Mouse (Mus musculus): Measurements from ENCODE around the gene Cops7a. TPM values are rescaled to one million over a fixed set of nuclear protein-coding genes. Genes with fewer than 3 reads are reported as not detected.
A peak's percentile ranks its signal among the peaks of the same experiment; 100 is the strongest.

Gene Cops7a
- polyA plus RNA-seq, 1 experiment from 2014 or later: 155 TPM

GRCm38 (mm10) chr6:124937493-124937892, 27.8 kb downstream of the Cops7a start:
- ATAC-seq (ENCODE audit: insufficient read depth): no peak

GRCm38 (mm10) chr6:124936681-124937080, 28.7 kb downstream of the Cops7a start:
- H3K4me3 ChIP-seq (ENCODE audit: low read depth, low read length): no peak overlapping the region
- no peak for TF ChIP-seq CTCF (IDR thresholded peaks at IDR 0.05; ENCODE audit: low read depth)
- H3K9ac ChIP-seq: no peak overlapping the region
- no peak overlapping the region for H3K27ac ChIP-seq (ENCODE audit: low read depth)
- ATAC-seq (ENCODE audit: insufficient read depth) (no peak), DNase-seq (no peak)
- peaks cover 69% of the 10 kb centered on the region for H3K36me3 ChIP-seq (ENCODE audit: insufficient read depth)
- no peaks in the 10 kb centered on the region for H3K27me3 ChIP-seq (ENCODE audit: insufficient read depth, low read length)
- no peaks in the 10 kb centered on the region for H3K9me3 ChIP-seq (ENCODE audit: low read depth, low read length)
- no peak overlapping the region for H3K4me2 ChIP-seq
- peaks cover 10% of the 10 kb centered on the region for H3K4me1 ChIP-seq (ENCODE audit: insufficient read depth)
- 57% methylated on average over 1 of the region's 1 CpGs for WGBS

More at GRCm38 (mm10) chr6:124937493-124937892, 27.8 kb downstream of the Cops7a start:
- Histone ChIP-seq H3K9me3 (ENCODE audit: low read depth, low read length) (no peaks in the 10 kb centered on the region), H3K36me3 (ENCODE audit: insufficient read depth) (peaks cover 69% of the 10 kb centered on the region), H3K4me2 (no peak overlapping the region), H3K27me3 (ENCODE audit: insufficient read depth, low read length) (no peaks in the 10 kb centered on the region), H3K9ac (no peak overlapping the region), H3K4me3 (ENCODE audit: low read depth, low read length) (no peak overlapping the region), H3K27ac (ENCODE audit: low read depth) (no peak overlapping the region), H3K4me1 (ENCODE audit: insufficient read depth) (peaks cover 5% of the 10 kb centered on the region)
- WGBS: 65% methylated on average over 2 of the region's 2 CpGs
- TF ChIP-seq CTCF (IDR thresholded peaks at IDR 0.05; ENCODE audit: low read depth): no peak
- DNase-seq: no peak

GRCm38 (mm10) chr6:124934670-124935069, 30.7 kb downstream of the Cops7a start:
- Histone ChIP-seq H3K27me3 (ENCODE audit: insufficient read depth, low read length) (no peaks in the 10 kb centered on the region), H3K27ac (ENCODE audit: low read depth) (no peak overlapping the region), H3K4me3 (ENCODE audit: low read depth, low read length) (no peak overlapping the region), H3K36me3 (ENCODE audit: insufficient read depth) (peaks cover 67% of the 10 kb centered on the region), H3K9ac (no peak overlapping the region), H3K4me1 (ENCODE audit: insufficient read depth) (peaks cover 12% of the 10 kb centered on the region), H3K9me3 (ENCODE audit: low read depth, low read length) (no peaks in the 10 kb centered on the region), H3K4me2 (no peak overlapping the region)
- ATAC-seq (ENCODE audit: insufficient read depth) (no peak), DNase-seq (no peak)
- WGBS: 91% methylated on average over 7 of the region's 7 CpGs
- TF ChIP-seq CTCF (IDR thresholded peaks at IDR 0.05; ENCODE audit: low read depth): no peak

DNA sequence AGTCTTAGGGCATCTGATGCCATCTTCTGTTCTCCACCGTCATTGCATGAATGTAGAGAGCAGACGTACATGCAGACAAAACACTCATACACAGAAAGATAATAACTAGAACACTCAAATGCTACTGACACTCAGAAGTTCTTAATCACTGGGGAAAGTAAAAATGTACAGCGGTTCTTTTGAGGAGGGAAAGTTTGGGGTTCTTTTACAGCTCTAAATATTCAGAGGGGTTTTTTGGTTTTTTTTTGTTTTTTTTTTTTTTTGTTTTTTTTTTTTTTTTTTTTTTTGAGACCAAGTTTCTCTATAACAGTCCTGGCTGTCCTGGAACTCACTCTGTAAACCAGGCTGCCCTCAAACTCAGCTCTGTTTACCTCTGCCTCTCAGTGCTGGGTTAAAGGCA, 32.2 kb downstream of the Cops7a start:
- H3K27ac ChIP-seq (ENCODE audit: low read depth): no peak overlapping the region
- no peak for DNase-seq
- H3K9ac ChIP-seq: no peak overlapping the region
- H3K4me1 ChIP-seq (ENCODE audit: insufficient read depth): peaks cover 12% of the 10 kb centered on the region
- H3K9me3 ChIP-seq (ENCODE audit: low read depth, low read length): no peaks in the 10 kb centered on the region
- H3K4me3 ChIP-seq (ENCODE audit: low read depth, low read length): 0 out of 2 replicates have a peak overlapping the region, but pooled peaks have one; percentile 89
- no peak for ATAC-seq (ENCODE audit: insufficient read depth)
- WGBS: 88% methylated on average over 3 of the region's 3 CpGs
- TF ChIP-seq CTCF (IDR thresholded peaks at IDR 0.05; ENCODE audit: low read depth): no peak
- peak overlapping the region; percentile 91 for H3K4me2 ChIP-seq
- H3K27me3 ChIP-seq (ENCODE audit: insufficient read depth, low read length): no peaks in the 10 kb centered on the region
- peaks cover 53% of the 10 kb centered on the region for H3K36me3 ChIP-seq (ENCODE audit: insufficient read depth)

GRCm38 (mm10) chr6:124932314-124932695, 33.0 kb downstream of the Cops7a start:
- H3K27ac ChIP-seq (ENCODE audit: low read depth): peak overlapping the region; percentile 95
- DNase-seq (no peak), ATAC-seq (ENCODE audit: insufficient read depth) (no peak)
- H3K27me3 ChIP-seq (ENCODE audit: insufficient read depth, low read length): no peaks in the 10 kb centered on the region
- 31% methylated on average over 12 of the region's 12 CpGs for WGBS
- TF ChIP-seq CTCF (IDR thresholded peaks at IDR 0.05; ENCODE audit: low read depth): no peak
- H3K4me2 ChIP-seq: peak overlapping the region; percentile 91
- H3K4me1 ChIP-seq (ENCODE audit: insufficient read depth): peaks cover 12% of the 10 kb centered on the region
- H3K9me3 ChIP-seq (ENCODE audit: low read depth, low read length): no peaks in the 10 kb centered on the region
- H3K4me3 ChIP-seq (ENCODE audit: low read depth, low read length): peak overlapping the region; percentile 89
- H3K36me3 ChIP-seq (ENCODE audit: insufficient read depth): peaks cover 45% of the 10 kb centered on the region
- H3K9ac ChIP-seq: peak overlapping the region; percentile 89

DNA sequence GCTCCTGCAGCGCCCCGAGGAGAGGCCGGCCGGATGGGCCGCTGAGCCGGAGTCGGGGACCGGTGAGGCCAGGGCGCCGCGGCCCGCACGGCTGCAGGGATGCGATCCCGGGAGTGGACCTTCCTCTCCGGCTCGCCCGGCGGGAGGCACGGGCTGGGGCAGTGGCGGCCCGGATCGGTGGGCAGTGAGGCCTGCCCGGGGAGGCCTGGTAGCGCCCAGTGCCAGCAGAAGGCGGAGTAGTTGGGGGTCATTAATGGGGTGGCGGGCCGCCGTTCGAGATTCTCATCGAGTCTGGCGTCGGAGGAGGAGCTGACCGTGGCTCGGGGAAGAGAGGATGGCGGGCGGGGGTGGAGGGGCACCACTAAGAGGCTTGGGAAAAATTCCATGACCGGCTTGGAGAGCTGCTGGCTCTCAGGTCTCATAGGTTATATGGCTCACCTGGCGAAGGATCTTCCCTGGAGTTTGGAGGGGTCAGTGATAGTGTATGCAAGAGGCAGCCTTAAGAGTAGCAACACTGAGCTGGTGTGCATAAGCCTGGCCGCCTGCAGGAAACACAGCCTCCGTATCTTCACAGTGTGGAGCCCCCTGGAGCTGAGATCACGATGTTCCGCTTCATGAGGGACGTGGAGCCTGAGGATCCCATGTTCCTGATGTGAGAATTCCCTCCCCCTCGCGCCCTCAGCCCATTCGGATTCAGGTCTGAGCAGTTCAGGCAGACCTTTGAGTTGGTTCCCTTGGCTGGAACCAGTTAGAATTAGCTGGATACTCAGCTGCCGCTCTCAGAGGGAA, 33.6 kb downstream of the Cops7a start:
- H3K27ac ChIP-seq (ENCODE audit: low read depth): peak overlapping the region; percentile 95
- peak; percentile 30; the same call in 1 of the 2 replicates for ATAC-seq (ENCODE audit: insufficient read depth)
- no peaks in the 10 kb centered on the region for H3K9me3 ChIP-seq (ENCODE audit: low read depth, low read length)
- peaks cover 12% of the 10 kb centered on the region for H3K4me1 ChIP-seq (ENCODE audit: insufficient read depth)
- H3K4me3 ChIP-seq (ENCODE audit: low read depth, low read length): peak overlapping the region; percentile 89
- peak; percentile 81 for DNase-seq
- no peaks in the 10 kb centered on the region for H3K27me3 ChIP-seq (ENCODE audit: insufficient read depth, low read length)
- under 1% methylated on average over 48 of the region's 48 CpGs for WGBS
- H3K4me2 ChIP-seq: peak overlapping the region; percentile 91
- H3K36me3 ChIP-seq (ENCODE audit: insufficient read depth): peaks cover 42% of the 10 kb centered on the region
- TF ChIP-seq CTCF (IDR thresholded peaks at IDR 0.05; ENCODE audit: low read depth): peak; percentile 65
- peak overlapping the region; percentile 89 for H3K9ac ChIP-seq

DNA sequence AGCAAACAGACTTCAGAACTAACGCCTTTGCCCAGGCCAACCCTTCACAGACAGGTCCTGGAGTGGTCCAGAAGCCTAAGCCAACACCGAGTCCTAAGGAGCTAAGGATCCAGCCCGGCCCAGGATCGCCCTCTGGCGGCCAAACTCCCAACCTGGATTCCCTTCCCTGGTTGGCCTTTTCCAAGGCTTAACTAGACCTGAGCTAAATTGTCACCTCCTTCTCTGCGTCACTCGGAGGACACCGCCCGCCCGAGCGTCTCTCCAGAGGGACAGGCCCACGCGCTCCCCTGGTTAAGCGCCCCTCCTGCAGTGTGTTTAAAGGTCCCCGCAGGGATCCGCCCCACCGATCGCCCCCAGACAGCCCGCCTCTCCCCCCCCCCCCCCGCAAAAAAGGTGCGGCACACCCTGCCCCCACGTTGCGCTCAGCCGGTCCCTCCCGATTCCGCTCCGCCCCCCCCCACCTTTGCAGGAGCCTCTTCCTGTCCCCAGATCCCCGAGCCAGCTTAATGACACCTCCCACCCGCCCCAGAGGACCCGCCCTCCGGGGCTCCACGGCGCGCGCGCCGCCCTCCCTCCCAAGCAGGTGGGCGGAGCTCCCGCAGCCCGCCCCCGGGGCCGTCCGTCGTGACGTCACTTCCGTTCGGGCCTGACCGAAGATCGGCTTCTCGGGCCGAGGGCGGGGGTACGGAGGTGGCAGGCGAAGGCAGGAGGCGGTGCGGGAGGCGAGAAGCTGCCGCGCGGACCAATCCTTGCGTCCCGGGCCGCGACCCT, 34.4 kb downstream of the Cops7a start, which contains the start of gene Mlf2:
TSS of gene Mlf2 (plus strand) at position 633 of the 771 bp plus-strand sequence.
- Histone ChIP-seq H3K27me3 (ENCODE audit: insufficient read depth, low read length) (no peaks in the 10 kb centered on the region), H3K9me3 (ENCODE audit: low read depth, low read length) (no peaks in the 10 kb centered on the region), H3K4me2 (peak within 1 kb of the TSS; percentile 91), H3K36me3 (ENCODE audit: insufficient read depth) (peaks cover 34% of the 10 kb centered on the region), H3K4me3 (ENCODE audit: low read depth, low read length) (peak within 1 kb of the TSS; percentile 89), H3K27ac (ENCODE audit: low read depth) (peak within 1 kb of the TSS; percentile 95), H3K9ac (peak within 1 kb of the TSS; percentile 89), H3K4me1 (ENCODE audit: insufficient read depth) (peaks cover 15% of the 10 kb centered on the region)
- peak; percentile 100 for DNase-seq
- peak; percentile 98 for TF ChIP-seq CTCF (IDR thresholded peaks at IDR 0.05; ENCODE audit: low read depth)
- ATAC-seq (ENCODE audit: insufficient read depth): peak; percentile 95
- under 1% methylated on average over 59 of the region's 64 CpGs for WGBS
